Mouse (Mus musculus) MEL (cell line): ENCODE data around the gene Baiap2l1. TPM values are rescaled to one million over a fixed set of nuclear protein-coding genes. Genes with fewer than 3 reads are reported as not detected.

Source experiments
- DNase-seq: peaks from one replicate; pipeline ENCODE4 v3.0.0; 2011; ENCODE audit warnings: low read depth, low spot score
- H3K27ac ChIP-seq: 2 replicates; pipeline ENCODE4 v1.5.1; 2012; ENCODE audit warnings: low read depth, mild to moderate bottlenecking, control low read depth, low read length, moderate library complexity; ENCODE audit not compliant: control insufficient read depth
- H3K27me3 ChIP-seq, 2 experiments: fragments of 150-350 bp in 1 of 2; sonication (generic) in 1 of 2; 2 replicates each; pipeline ENCODE4 v1.6.1; 2012; ENCODE audit warnings: low read length in 2 of 2, mild to moderate bottlenecking in 2 of 2, improper control_type of control experiment in 1 of 2, moderate library complexity in 1 of 2; ENCODE audit not compliant: insufficient read depth in 2 of 2, control insufficient read depth in 1 of 2
- H3K36me3 ChIP-seq, 2 experiments: 2 replicates each; pipeline ENCODE4 v1.6.1; 2012 to 2014; ENCODE audit warnings: low read length in 2 of 2, improper control_type of control experiment in 1 of 2, inconsistent platforms in 1 of 2, mild to moderate bottlenecking in 1 of 2; ENCODE audit not compliant: insufficient read depth in 2 of 2, control insufficient read depth in 1 of 2
- H3K4me1 ChIP-seq, 2 experiments: fragments of 150-350 bp in 1 of 2; sonication (generic) in 1 of 2; 2 replicates each; pipeline ENCODE4 v1.6.1; 2012; ENCODE audit warnings: low read length in 2 of 2, improper control_type of control experiment in 1 of 2, mild to moderate bottlenecking in 1 of 2; ENCODE audit not compliant: insufficient read depth in 2 of 2, control insufficient read depth in 1 of 2
- H3K4me3 ChIP-seq, 2 experiments: fragments of 150-350 bp in 1 of 2; sonication (generic) in 1 of 2; 2 replicates each; pipeline ENCODE4 v1.5.1; 2012; ENCODE audit warnings: low read depth in 2 of 2, low read length in 2 of 2, mild to moderate bottlenecking in 2 of 2, moderate library complexity in 2 of 2, control low read depth in 1 of 2, improper control_type of control experiment in 1 of 2; ENCODE audit not compliant: control insufficient read depth in 1 of 2, insufficient read depth in 1 of 2
- H3K79me2 ChIP-seq: 2 replicates; pipeline ENCODE4 v1.6.1; 2012; ENCODE audit warnings: mild to moderate bottlenecking, low read length, moderate library complexity; ENCODE audit not compliant: control insufficient read depth, poor library complexity, insufficient read depth
- H3K9ac ChIP-seq: 2 replicates; pipeline ENCODE4 v1.6.1; 2012; ENCODE audit warnings: low read depth, mild to moderate bottlenecking, control low read depth, low read length, moderate library complexity; ENCODE audit not compliant: control insufficient read depth, poor library complexity, severe bottlenecking
- H3K9me3 ChIP-seq: fragments of 150-350 bp; sonication (generic); replicated peaks from 2 replicates; pipeline ENCODE4 v1.6.1; 2012; ENCODE audit warnings: mild to moderate bottlenecking, low read length, improper control_type of control experiment, moderate library complexity; ENCODE audit not compliant: insufficient read depth
- E2F4 ChIP-seq: IDR thresholded peaks from 2 replicates; pipeline ENCODE4 v1.6.1; 2011; ENCODE audit warnings: low read depth, low read length, improper control_type of control experiment, borderline replicate concordance
- GABPA ChIP-seq: IDR thresholded peaks from 2 replicates; pipeline ENCODE4 v1.6.1; 2012; ENCODE audit warnings: low read depth, mild to moderate bottlenecking, inconsistent platforms, low read length, improper control_type of control experiment, moderate library complexity
- GATA1 ChIP-seq: IDR thresholded peaks from 2 replicates; pipeline ENCODE4 v1.6.1; 2011; ENCODE audit warnings: low read depth, low read length, improper control_type of control experiment
- JUND ChIP-seq: IDR thresholded peaks from 2 replicates; pipeline ENCODE4 v1.6.1; 2011; ENCODE audit warnings: low read depth, mild to moderate bottlenecking, improper control_type of control experiment, low read length
- KAT2A ChIP-seq: conservative IDR thresholded peaks from 2 replicates; pipeline ENCODE4 v1.6.1; 2012; ENCODE audit warnings: low read depth, low read length, improper control_type of control experiment, inconsistent platforms
- MXI1 ChIP-seq: IDR thresholded peaks from 2 replicates; pipeline ENCODE4 v1.6.1; 2011; ENCODE audit warnings: mild to moderate bottlenecking, low read depth, low read length, improper control_type of control experiment
- MYC ChIP-seq: IDR thresholded peaks from 2 replicates; pipeline ENCODE4 v1.6.1; 2011; ENCODE audit warnings: low read depth, mild to moderate bottlenecking, low read length, improper control_type of control experiment, moderate library complexity
- NELFE ChIP-seq: IDR thresholded peaks from 2 replicates; pipeline ENCODE4 v1.6.1; 2011; ENCODE audit warnings: low read depth, low read length, improper control_type of control experiment
- NRF1 ChIP-seq: IDR thresholded peaks from 2 replicates; pipeline ENCODE4 v1.6.1; 2014; ENCODE audit warnings: low read depth, mild to moderate bottlenecking, inconsistent platforms, low read length, improper control_type of control experiment, moderate library complexity; ENCODE audit not compliant: poor library complexity, insufficient read depth, severe bottlenecking
- POLR2AphosphoS2 ChIP-seq: IDR thresholded peaks from 2 replicates; pipeline ENCODE4 v1.6.1; 2011; ENCODE audit warnings: low read length, improper control_type of control experiment
- RCOR1 ChIP-seq: IDR thresholded peaks from 2 replicates; pipeline ENCODE4 v1.6.1; 2012; ENCODE audit warnings: low read depth, mild to moderate bottlenecking, inconsistent platforms, low read length, improper control_type of control experiment
- SIN3A ChIP-seq: IDR thresholded peaks from 2 replicates; pipeline ENCODE4 v1.6.1; 2012; ENCODE audit warnings: low read length, improper control_type of control experiment, inconsistent platforms
- TAL1 ChIP-seq: IDR thresholded peaks from 2 replicates; pipeline ENCODE4 v1.6.1; 2012; ENCODE audit warnings: mild to moderate bottlenecking, inconsistent platforms, low read length, moderate library complexity, mixed read lengths
- TCF12 ChIP-seq: IDR thresholded peaks from 2 replicates; pipeline ENCODE4 v1.6.1; 2014; ENCODE audit warnings: low read depth, mild to moderate bottlenecking, inconsistent platforms, low read length, improper control_type of control experiment, moderate library complexity
- UBTF ChIP-seq: IDR thresholded peaks from 2 replicates; pipeline ENCODE4 v1.6.1; 2012; ENCODE audit warnings: low read depth, mild to moderate bottlenecking, inconsistent platforms, low read length, improper control_type of control experiment, moderate library complexity, borderline replicate concordance; ENCODE audit not compliant: insufficient read depth
- USF1 ChIP-seq: IDR thresholded peaks from 2 replicates; pipeline ENCODE4 v1.6.1; 2014; ENCODE audit warnings: low read depth, mild to moderate bottlenecking, inconsistent platforms, low read length, improper control_type of control experiment, moderate library complexity
- ZMIZ1 ChIP-seq: IDR thresholded peaks from 2 replicates; pipeline ENCODE4 v1.6.1; 2012; ENCODE audit warnings: low read depth, mild to moderate bottlenecking, inconsistent platforms, low read length, improper control_type of control experiment, moderate library complexity
- ZNF384 ChIP-seq: IDR thresholded peaks from 2 replicates; pipeline ENCODE4 v1.6.1; 2012; ENCODE audit warnings: low read depth, mild to moderate bottlenecking, inconsistent platforms, low read length, improper control_type of control experiment
- polyA plus RNA-seq, 2 experiments: library from polyadenylated mRNA; stranded (reverse) in 1 of 2; unstranded in 1 of 2; fragments of >175 nt in 1 of 2; fragments of >200 nt in 1 of 2; gene quantifications; 2 replicates each; pipeline versions ENCODE4 v1.2.1 to v1.2.4; 2012; ENCODE audit warnings: low replicate concordance in 2 of 2, low read depth in 1 of 2; ENCODE audit not compliant: insufficient read length in 2 of 2, insufficient read depth in 1 of 2, missing spikeins in 1 of 2
- total RNA-seq: library from RNA; depleted of rRNA; stranded (reverse); fragments of 300-350 nt; gene quantifications from 2 replicates; pipeline ENCODE4 v1.2.3, GENCODE M21; 2012

The Baiap2l1 gene
- total and polyA plus RNA-seq, 3 experiments, result 0.06 TPM; not detected in 2

DNA sequence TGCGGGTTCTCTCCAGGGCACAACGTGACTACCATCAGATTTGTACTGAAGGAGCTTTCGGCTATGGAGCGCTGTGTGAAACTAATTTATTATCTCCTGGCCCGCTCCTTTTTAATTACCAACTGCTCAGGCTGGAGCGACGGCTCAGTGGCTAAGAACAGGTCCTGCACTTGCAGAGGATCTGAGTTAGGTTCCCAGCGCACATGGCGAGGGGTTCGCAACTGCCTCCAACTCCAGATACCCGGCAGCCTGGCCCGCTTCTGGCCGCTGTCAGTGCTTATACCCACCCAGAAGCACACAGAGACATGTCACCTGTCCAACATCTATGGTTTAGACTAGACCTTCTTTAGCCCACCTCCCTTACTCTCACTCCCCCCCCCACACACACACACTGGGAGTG, 78.0 kb downstream of the Baiap2l1 start:
- H3K9me3 ChIP-seq, result no peaks in the 10 kb centered on the region
- H3K4me3 ChIP-seq, result no peak overlapping the region
- H3K27ac ChIP-seq, result no peak overlapping the region

DNA sequence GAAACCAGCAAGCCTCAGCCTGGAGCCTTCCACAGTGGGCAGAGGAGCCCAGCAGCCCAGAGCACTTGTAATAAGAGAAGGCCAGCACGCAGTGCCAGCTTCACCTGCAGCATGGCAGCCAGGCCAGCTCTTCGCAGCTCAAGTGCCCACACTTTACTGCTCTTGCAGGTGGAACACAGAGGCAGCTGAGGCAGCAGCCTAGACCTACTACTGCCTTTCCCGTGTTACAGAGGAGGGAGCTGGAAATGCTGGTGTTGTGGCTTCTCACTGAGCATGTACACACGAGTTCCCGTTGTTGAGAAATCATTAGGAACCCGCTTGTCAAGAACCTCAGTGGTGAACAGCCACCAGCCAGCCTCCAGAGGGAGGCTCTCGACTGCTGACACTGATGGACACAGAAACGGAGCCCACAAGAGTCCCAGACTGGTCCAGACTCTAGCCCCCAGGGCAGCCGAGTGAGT, 78.8 kb downstream of the Baiap2l1 start:
- DNase-seq, result no peak
- Histone ChIP-seq H3K9me3 (no peaks in the 10 kb centered on the region), H3K27ac (no peak overlapping the region), H3K36me3 (peaks cover 0 to 8% of the 10 kb centered on the region in 2 experiments; a peak in 2 of 4 replicates), H3K27me3 (no peaks in the 10 kb centered on the region), H3K9ac (no peak overlapping the region), H3K4me1 (peaks cover 5 to 19% of the 10 kb centered on the region in 2 experiments; a peak in 3 of 4 replicates), H3K79me2 (no peaks in the 10 kb centered on the region), H3K4me3 (no peak overlapping the region)
- TF ChIP-seq POLR2AphosphoS2 (no peak), GATA1 (no peak), USF1 (no peak), UBTF (no peak), ZMIZ1 (no peak), TCF12 (no peak)

More for the DNA sequence above, 78.0 kb downstream of the Baiap2l1 start:
- TF ChIP-seq ZNF384 (no peak), SIN3A (no peak), NELFE (no peak), JUND (no peak), E2F4 (no peak), MYC (no peak), TAL1 (no peak)
- Histone ChIP-seq H3K9ac (no peak overlapping the region), H3K4me1 (peaks cover 5 to 21% of the 10 kb centered on the region in 2 experiments; a peak in 3 of 4 replicates), H3K79me2 (no peaks in the 10 kb centered on the region), H3K36me3 (peaks cover 0 to 8% of the 10 kb centered on the region in 2 experiments; a peak in 2 of 4 replicates), H3K27me3 (no peaks in the 10 kb centered on the region)
- DNase-seq, result no peak

DNA sequence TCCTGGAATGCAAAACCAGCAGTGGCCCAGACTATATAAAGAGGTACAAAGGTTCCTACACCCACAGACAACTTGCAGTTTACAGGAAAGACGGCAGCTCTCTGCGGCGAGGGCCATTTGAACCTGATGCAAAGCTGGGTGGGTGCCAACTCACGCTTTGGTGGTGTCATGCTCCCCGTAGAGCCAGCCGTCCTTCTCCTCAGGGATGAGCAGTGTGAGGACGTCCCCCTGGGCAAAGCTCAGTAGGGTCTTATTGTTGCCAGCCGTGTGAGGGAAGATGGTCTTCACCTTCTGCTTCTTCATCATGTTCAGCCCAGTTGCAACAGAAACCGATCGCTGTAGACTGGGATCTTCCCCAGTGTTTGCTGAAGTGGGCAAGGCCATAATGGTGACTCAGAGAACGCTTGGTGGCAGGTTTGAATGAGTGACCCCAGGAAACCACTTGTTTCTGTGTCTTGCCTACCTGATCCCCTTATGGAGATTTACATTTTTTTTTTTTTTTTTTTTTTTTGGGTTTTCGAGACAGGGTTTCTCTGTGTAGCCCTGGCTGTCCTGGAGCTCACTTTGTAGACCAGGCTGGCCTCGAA, 79.4 kb downstream of the Baiap2l1 start:
- no peak for DNase-seq
- H3K27ac ChIP-seq, result no peak overlapping the region
- H3K9ac ChIP-seq, result no peak overlapping the region
- H3K9me3 ChIP-seq, result no peaks in the 10 kb centered on the region
- H3K4me1 ChIP-seq, result peaks cover 5 to 14% of the 10 kb centered on the region in 2 experiments; a peak in 3 of 4 replicates
- TF ChIP-seq ZMIZ1, result no peak
- TF ChIP-seq GATA1, result no peak
- TF ChIP-seq GABPA, result no peak
- TF ChIP-seq KAT2A, result no peak
- no peak for TF ChIP-seq RCOR1
- TF ChIP-seq NRF1, result no peak
- no peak for TF ChIP-seq JUND
- TF ChIP-seq MXI1, result no peak
- no peak for TF ChIP-seq USF1
- H3K36me3 ChIP-seq, result peaks cover 0 to 8% of the 10 kb centered on the region in 2 experiments; a peak in 2 of 4 replicates
- H3K27me3 ChIP-seq, result no peaks in the 10 kb centered on the region
- H3K4me3 ChIP-seq, result no peak overlapping the region
- no peaks in the 10 kb centered on the region for H3K79me2 ChIP-seq
